In the genomic region with DNA sequence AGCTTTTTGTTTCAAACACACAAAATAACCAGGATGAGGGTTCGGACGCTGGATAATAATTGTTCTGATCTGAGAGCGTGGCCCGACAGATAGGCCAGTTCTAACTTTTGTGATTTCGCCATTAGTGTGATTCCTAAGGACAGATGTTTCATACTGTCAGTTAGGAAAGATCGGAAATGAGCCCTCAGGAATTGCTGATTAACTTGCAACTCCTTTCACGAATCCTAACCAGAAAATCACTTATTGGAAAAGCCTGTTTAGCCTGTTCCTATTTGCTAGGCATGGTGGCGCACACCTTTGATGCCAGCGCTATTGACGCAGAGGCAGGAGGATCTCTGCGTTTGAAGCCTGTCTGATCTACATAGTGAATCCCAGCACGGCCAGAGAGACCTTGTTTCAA, we compare ENCODE assay signal across 27 mouse cellular contexts.
"Had no signal": no experiment of that assay in that cellular context is flagged by ENCODE, and none has a peak within 500 bp of the region (broad histone marks: within the 10 kb centered on the region; RNA-seq: fewer than 3 reads in every experiment).

No protein-coding gene starts in this region.

- DNase-seq: cerebellum, adult 8-10 months; cerebellum, adult 9-10 months; cerebellum, adult 9-11 months; cerebellum, postnatal 10 days; cerebellum, postnatal 14 days; cerebellum, postnatal 25 days; cerebellum, postnatal 36 days; embryo, embryonic 11 days; forebrain, postnatal 0 days; gastrocnemius, adult 2 months; gastrocnemius, postnatal 10 days; gastrocnemius, postnatal 14 days; gastrocnemius, postnatal 25 days; gastrocnemius, postnatal 36 days; heart, adult 18-20 months; heart, adult 2 months had no signal

- ATAC-seq: forebrain, embryonic 13.5 days; forebrain, embryonic 14.5 days; forebrain, embryonic 15.5 days; forebrain, embryonic 16.5 days; forebrain, postnatal 0 days had no signal

- H3K36me3 ChIP-seq: embryonic facial prominence, embryonic 10.5 days; embryonic facial prominence, embryonic 12.5 days; embryonic facial prominence, embryonic 13.5 days; embryonic facial prominence, embryonic 15.5 days; forebrain, embryonic 10.5 days; forebrain, embryonic 12.5 days; forebrain, embryonic 15.5 days had no signal

- H3K9ac ChIP-seq: embryonic facial prominence, embryonic 12.5 days; embryonic facial prominence, embryonic 13.5 days; embryonic facial prominence, embryonic 15.5 days; forebrain, embryonic 12.5 days; forebrain, embryonic 13.5 days; forebrain, embryonic 15.5 days; forebrain, postnatal 0 days had no signal

- H3K4me3 ChIP-seq: embryonic facial prominence, embryonic 10.5 days; embryonic facial prominence, embryonic 12.5 days; embryonic facial prominence, embryonic 13.5 days; embryonic facial prominence, embryonic 15.5 days; erythroblast, embryonic 14.5 days; forebrain, embryonic 10.5 days; forebrain, embryonic 12.5 days; forebrain, embryonic 13.5 days; forebrain, embryonic 15.5 days; gastrocnemius, adult 2 months; heart, adult 2 months had no signal

- H3K4me2 ChIP-seq: embryonic facial prominence, embryonic 12.5 days; embryonic facial prominence, embryonic 13.5 days; embryonic facial prominence, embryonic 15.5 days; forebrain, embryonic 12.5 days; forebrain, embryonic 13.5 days; forebrain, embryonic 15.5 days had no signal

- H3K9me3 ChIP-seq: embryonic facial prominence, embryonic 10.5 days; embryonic facial prominence, embryonic 12.5 days; embryonic facial prominence, embryonic 13.5 days; embryonic facial prominence, embryonic 15.5 days; forebrain, embryonic 12.5 days; forebrain, embryonic 15.5 days had no signal

- H3K27ac ChIP-seq: embryonic facial prominence, embryonic 10.5 days; embryonic facial prominence, embryonic 12.5 days; embryonic facial prominence, embryonic 13.5 days; embryonic facial prominence, embryonic 15.5 days; forebrain, embryonic 10.5 days; forebrain, embryonic 12.5 days; forebrain, embryonic 13.5 days; forebrain, embryonic 15.5 days; gastrocnemius, adult 2 months; heart, adult 2 months had no signal
